Comparison of ENCODE assay signal across 8 mouse cellular contexts in genomic region chr10:13552646-13553497, GRCm38 (mm10). TPM values are rescaled to one million over a fixed set of nuclear protein-coding genes. Genes with fewer than 3 reads are reported as not detected.
DNase-seq lines count a peak whose midpoint lies in the region; ATAC-seq and TF ChIP-seq lines count a peak whose summit lies in the region.

Gene Adat2 (plus strand): TSS chr10:13552894.
Gene Pex3 (minus strand): TSS chr10:13553142.

- no peaks in the 10 kb centered on the region for H3K9me3 ChIP-seq in heart, embryonic 11.5 days (replicated peaks; ENCODE audit: control insufficient read depth, low read length)
- H3K9me3 ChIP-seq in kidney, embryonic 16.5 days (ENCODE audit: low read length), result no peaks in the 10 kb centered on the region

- peaks cover 3% of the 10 kb centered on the region; the same call in 1 of the 2 replicates for H3K79me2 ChIP-seq in liver, adult 2 months (ENCODE audit: control insufficient read depth, insufficient read depth, low read length)
- H3K79me2 ChIP-seq in myocyte (ENCODE audit: control insufficient read depth, insufficient read depth), result peaks cover 9% of the 10 kb centered on the region

- ATAC-seq in heart, embryonic 11.5 days (replicated peaks; ENCODE audit: insufficient number of reproducible peaks, low FRiP score, low TSS enrichment), result peak; percentile 89
- ATAC-seq in kidney, embryonic 16.5 days (ENCODE audit: low FRiP score, low TSS enrichment), result peak; percentile 99

- H3K27ac ChIP-seq in bone marrow macrophage, adult 2 months (ENCODE audit: insufficient read depth, low read depth, low read length), result no peak within 1 kb of the TSS
- H3K27ac ChIP-seq in embryonic fibroblast, embryonic 13.5 days (ENCODE audit: insufficient read depth, low read length), result no peak within 1 kb of the TSS
- H3K27ac ChIP-seq in heart, embryonic 11.5 days (ENCODE audit: low read depth, low read length), result peak within 1 kb of the TSS; percentile 47; the same call in 1 of the 2 replicates
- H3K27ac ChIP-seq in kidney, embryonic 16.5 days (ENCODE audit: low read length), result peak within 1 kb of the TSS; percentile 88
- H3K27ac ChIP-seq in liver, adult 2 months (replicated peaks; ENCODE audit: insufficient read depth, low read depth, low read length), result peak within 1 kb of the TSS; percentile 68

- H3K4me1 ChIP-seq in bone marrow macrophage, adult 2 months (ENCODE audit: control insufficient read depth, insufficient read depth, low read length), result peaks cover 5% of the 10 kb centered on the region; the same call in 1 of the 2 replicates
- H3K4me1 ChIP-seq in embryonic fibroblast, embryonic 13.5 days (ENCODE audit: control insufficient read depth, insufficient read depth, low read length), result no peaks in the 10 kb centered on the region
- H3K4me1 ChIP-seq in heart, embryonic 11.5 days (ENCODE audit: control insufficient read depth, insufficient read depth, low read length), result peaks cover 8% of the 10 kb centered on the region
- peaks cover 13% of the 10 kb centered on the region for H3K4me1 ChIP-seq in kidney, embryonic 16.5 days (ENCODE audit: insufficient read depth, low read length)
- peaks cover 3% of the 10 kb centered on the region for H3K4me1 ChIP-seq in liver, adult 2 months (ENCODE audit: control insufficient read depth, insufficient read depth, low read length)

- WGBS in heart, embryonic 11.5 days (ENCODE audit: insufficient replicate concordance), result under 1% methylated on average over 51 of the region's 51 CpGs
- 0% methylated on average over 51 of the region's 51 CpGs for WGBS in kidney, embryonic 16.5 days
- WGBS in liver, adult 2 months, result under 1% methylated on average over 51 of the region's 51 CpGs

- peak within 1 kb of the TSS; percentile 69 for H3K4me3 ChIP-seq in bone marrow macrophage, adult 2 months (ENCODE audit: insufficient read depth, low read length)
- peak within 1 kb of the TSS; percentile 67 for H3K4me3 ChIP-seq in embryonic fibroblast, embryonic 13.5 days (ENCODE audit: insufficient read depth, low read length)
- peak within 1 kb of the TSS; percentile 67 for H3K4me3 ChIP-seq in heart, embryonic 11.5 days (ENCODE audit: low read depth, low read length)
- H3K4me3 ChIP-seq in kidney, embryonic 16.5 days (ENCODE audit: low read length), result peak within 1 kb of the TSS; percentile 89
- H3K4me3 ChIP-seq in liver, adult 2 months (ENCODE audit: insufficient read depth, low read depth, low read length), result peak within 1 kb of the TSS; percentile 81
- H3K4me3 ChIP-seq in myocyte, result peak within 1 kb of the TSS; percentile 87

- no peak for TF ChIP-seq POLR2A in bone marrow macrophage, adult 2 months (IDR thresholded peaks at IDR 0.05; ENCODE audit: borderline replicate concordance, low read depth, low read length)
- peak; percentile 67 for TF ChIP-seq POLR2A in embryonic fibroblast, embryonic 13.5 days (IDR thresholded peaks at IDR 0.05; ENCODE audit: low read depth, low read length)
- TF ChIP-seq POLR2A in liver, adult 2 months (IDR thresholded peaks at IDR 0.05; ENCODE audit: extremely low read depth, insufficient read depth, low read length), result peak; percentile 58
- TF ChIP-seq POLR2A in myocyte (IDR thresholded peaks at IDR 0.05; ENCODE audit: insufficient read length, low read depth), result peak; percentile 77

- no peaks in the 10 kb centered on the region for H3K27me3 ChIP-seq in heart, embryonic 11.5 days (ENCODE audit: control insufficient read depth, insufficient read depth, low read length)
- no peaks in the 10 kb centered on the region for H3K27me3 ChIP-seq in kidney, embryonic 16.5 days (ENCODE audit: insufficient read depth, low read length)
- H3K27me3 ChIP-seq in liver, adult 2 months (ENCODE audit: control insufficient read depth, insufficient read depth, low read length), result no peaks in the 10 kb centered on the region
- no peaks in the 10 kb centered on the region for H3K27me3 ChIP-seq in myocyte (ENCODE audit: control insufficient read depth, insufficient read depth, insufficient read length)
- no peaks in the 10 kb centered on the region for H3K27me3 ChIP-seq in splenic B cell, adult 2 months (ENCODE audit: control insufficient read depth, insufficient read depth, low read length, poor library complexity, severe bottlenecking)

- peak within 1 kb of the TSS; percentile 73 for H3K4me2 ChIP-seq in heart, embryonic 11.5 days
- H3K4me2 ChIP-seq in kidney, embryonic 16.5 days (replicated peaks; ENCODE audit: low read depth, low read length), result peak within 1 kb of the TSS; percentile 87
- H3K4me2 ChIP-seq in myocyte (ENCODE audit: low read depth), result peak within 1 kb of the TSS; percentile 98

- H3K9ac ChIP-seq in heart, embryonic 11.5 days (ENCODE audit: low read depth, low read length), result peak within 1 kb of the TSS; percentile 80
- H3K9ac ChIP-seq in kidney, embryonic 16.5 days (replicated peaks; ENCODE audit: low read length), result peak within 1 kb of the TSS; percentile 91
- peak within 1 kb of the TSS; percentile 91 for H3K9ac ChIP-seq in liver, adult 2 months (ENCODE audit: low read depth, low read length)

- peak within 1 kb of the TSS; percentile 82 for H3ac ChIP-seq in myocyte (ENCODE audit: control insufficient read depth, insufficient read length)

- DNase-seq in A20 (ENCODE audit: low read depth, low spot score), result peak; percentile 96
- peak; percentile 83 for DNase-seq in liver, adult 2 months (ENCODE audit: extremely low read depth, low read depth, low spot score)
- DNase-seq in splenic B cell, adult 2 months (ENCODE audit: low read depth, low spot score), result peak; percentile 93

- H3K36me3 ChIP-seq in heart, embryonic 11.5 days (ENCODE audit: control insufficient read depth, insufficient read depth, low read length), result no peaks in the 10 kb centered on the region
- no peaks in the 10 kb centered on the region for H3K36me3 ChIP-seq in kidney, embryonic 16.5 days (ENCODE audit: insufficient read depth, low read length)
- peaks cover 3% of the 10 kb centered on the region; the same call in 1 of the 2 replicates for H3K36me3 ChIP-seq in liver, adult 2 months (ENCODE audit: control insufficient read depth, insufficient read depth, low read length)
- H3K36me3 ChIP-seq in myocyte (ENCODE audit: control insufficient read depth, insufficient read depth), result no peaks in the 10 kb centered on the region
- H3K36me3 ChIP-seq in splenic B cell, adult 2 months (ENCODE audit: control insufficient read depth, insufficient read depth, low read length, poor library complexity, severe bottlenecking), result peaks cover 3% of the 10 kb centered on the region; the same call in 1 of the 2 replicates

- TF ChIP-seq CTCF in bone marrow macrophage, adult 2 months (IDR thresholded peaks at IDR 0.05; ENCODE audit: low read depth, low read length), result no peak
- TF ChIP-seq CTCF in embryonic fibroblast, embryonic 13.5 days (IDR thresholded peaks at IDR 0.05; ENCODE audit: borderline replicate concordance, insufficient read depth, low read length), result no peak
- TF ChIP-seq CTCF in liver, adult 2 months (IDR thresholded peaks at IDR 0.05; ENCODE audit: low read depth, low read length), result 0 out of 2 replicates have a peak, but pooled peaks have one; percentile 2

TF ChIP-seq in myocyte, 11 proteins besides CTCF, POLR2A, EP300 and RAD21:
- TF ChIP-seq MYOD1 (IDR thresholded peaks at IDR 0.05; ENCODE audit: control insufficient read depth in 1 of 3, insufficient read length in 2 of 3, low read depth in 2 of 3) (peak in 2 of 3 experiments; percentile 0 to 8), TCF3 (IDR thresholded peaks at IDR 0.05; ENCODE audit: insufficient read length, low read depth) (no peak), CEBPB (IDR thresholded peaks at IDR 0.05; ENCODE audit: insufficient read depth, poor library complexity, severe bottlenecking) (0 out of 2 replicates have a peak, but pooled peaks have one; percentile 9), POLR2AphosphoS2 (IDR thresholded peaks at IDR 0.05; ENCODE audit: insufficient read length, low read depth) (peak; percentile 80), MYOG (IDR thresholded peaks at IDR 0.05; ENCODE audit: control insufficient read depth in 1 of 3, insufficient read depth in 1 of 3, insufficient read length in 2 of 3, low read depth in 2 of 3) (peak in 2 of 3 experiments; percentile 32 to 47), SRF (IDR thresholded peaks at IDR 0.05; ENCODE audit: control insufficient read depth, insufficient read length, low read depth) (peak; percentile 12), MAX (IDR thresholded peaks at IDR 0.05; ENCODE audit: low read depth) (no peak)

RNA-seq across cellular contexts. Expression of gene Adat2, which starts in this region (rescaled TPM):
- polyA plus RNA-seq in bone marrow macrophage, adult 2 months (2012; ENCODE audit: insufficient read depth, insufficient read length, missing spikeins), result 4.5 and 5.5 TPM in 2 replicates
- polyA plus RNA-seq in embryonic fibroblast, embryonic 13.5 days (2011; ENCODE audit: insufficient read length, low read depth, missing spikeins), result 7.8 and 8.1 TPM in 2 replicates
- polyA plus RNA-seq in heart, embryonic 11.5 days (2014; fragmentation: Nextera tagmentation; extraction: Ambion mirVana), result 2.6 and 3.3 TPM in 2 replicates
- 4.0 and 5.8 TPM in 2 replicates for polyA plus RNA-seq in kidney, embryonic 16.5 days (2015; fragmentation: Nextera tagmentation; extraction: Ambion mirVana)
- total RNA-seq in liver, adult 2 months (2014; rRNA removed), result 2.3 and 2.5 TPM in 2 replicates
- polyA plus RNA-seq in liver, adult 2 months (2012; rRNA removed), result 1.8 and 2.9 TPM in 2 replicates
- polyA plus RNA-seq in myocyte (2012; fragmentation: generic; extraction: Trizol), result 9.4 TPM

RNA-seq across cellular contexts. Expression of gene Pex3, which starts in this region (rescaled TPM):
- polyA plus RNA-seq in bone marrow macrophage, adult 2 months (2012; ENCODE audit: insufficient read depth, insufficient read length, missing spikeins), result 17.1 and 19.6 TPM in 2 replicates
- polyA plus RNA-seq in embryonic fibroblast, embryonic 13.5 days (2011; ENCODE audit: insufficient read length, low read depth, missing spikeins), result 24.3 and 25.5 TPM in 2 replicates
- polyA plus RNA-seq in heart, embryonic 11.5 days (2014; fragmentation: Nextera tagmentation; extraction: Ambion mirVana), result 22.4 and 22.5 TPM in 2 replicates
- 28.4 and 28.9 TPM in 2 replicates for polyA plus RNA-seq in kidney, embryonic 16.5 days (2015; fragmentation: Nextera tagmentation; extraction: Ambion mirVana)
- total RNA-seq in liver, adult 2 months (2014; rRNA removed), result 23.5 and 29.6 TPM in 2 replicates
- 9.5 and 9.6 TPM in 2 replicates for polyA plus RNA-seq in liver, adult 2 months (2012; rRNA removed)
- polyA plus RNA-seq in myocyte (2012; fragmentation: generic; extraction: Trizol), result 10.6 TPM

Comparison
In these comparisons a context has a peak if more than half of its experiments do, and no peak if none do; other contexts are left out.
1. H3K27ac ChIP-seq: peak in heart, embryonic 11.5 days (single experiment), kidney, embryonic 16.5 days (single experiment) and liver, adult 2 months (single experiment); none in bone marrow macrophage, adult 2 months (single experiment) and embryonic fibroblast, embryonic 13.5 days (single experiment).
2. Peak in every context shown above with its lines, with median percentiles within 50 percentile points of each other: DNase-seq, H3K4me3 ChIP-seq, H3K4me2 ChIP-seq and H3K9ac ChIP-seq.